Mouse (Mus musculus) lung, adult 2 months (tissue): ENCODE measurements around the gene Tstd3.
"Not testable (repeated sequence)": the region's sequence is repeated elsewhere in the genome, so short reads cannot be mapped to it uniquely, and the experiment has no call there.

ENCODE experiments used
- CTCF ChIP-seq: fragments of 200-500 bp; IDR thresholded peaks from 2 replicates; pipeline ENCODE4 v1.5.1; 2011; ENCODE audit warnings: mild to moderate bottlenecking, low read length, control low read depth; ENCODE audit not compliant: insufficient read depth
- POLR2A ChIP-seq: fragments of 200-500 bp; IDR thresholded peaks from 2 replicates; pipeline ENCODE4 v1.6.1; 2011; ENCODE audit warnings: low read depth, mild to moderate bottlenecking, control low read depth, low read length, borderline replicate concordance; ENCODE audit errors: extremely low read depth

- not testable (repeated sequence) for TF ChIP-seq CTCF, POLR2A
These were observed 22.9 kb downstream of the Tstd3 start for GRCm38 (mm10) chr4:21744142-21744541.
